Mouse (Mus musculus): ENCODE results near the gene Prrt4.

Gene Prrt4

GRCm38 (mm10) chr6:29193961-29194750, 14.8 kb upstream of the Prrt4 start:
- TF ChIP-seq POU5F1 (IDR thresholded peaks at IDR 0.05; ENCODE audit: borderline replicate concordance, low read length) (no peak), NANOG (IDR thresholded peaks at IDR 0.05; ENCODE audit: borderline replicate concordance, low read length) (no peak), CTCF (conservative IDR thresholded peaks at IDR 0.05; ENCODE audit: low read length) (no peak)
- Histone ChIP-seq H3K4me3 (replicated peaks; ENCODE audit: low read length) (peak overlapping the region; percentile 50), H3K36me3 (ENCODE audit: insufficient read depth, low read length) (no peaks in the 10 kb centered on the region), H3K27me3 (ENCODE audit: insufficient read depth, low read length) (peaks cover 36% of the 10 kb centered on the region), H3K9me3 (ENCODE audit: low read length) (no peaks in the 10 kb centered on the region), H3K4me1 (replicated peaks; ENCODE audit: low read depth, low read length) (peaks cover 30% of the 10 kb centered on the region)

- H3K27me3 ChIP-seq (ENCODE audit: insufficient read depth, low read length) = peaks cover 14% of the 10 kb centered on the region
- TF ChIP-seq NANOG (IDR thresholded peaks at IDR 0.05; ENCODE audit: borderline replicate concordance, low read length) = no peak
- no peak for TF ChIP-seq CTCF (conservative IDR thresholded peaks at IDR 0.05; ENCODE audit: low read length)
- no peak for TF ChIP-seq POU5F1 (IDR thresholded peaks at IDR 0.05; ENCODE audit: borderline replicate concordance, low read length)
- no peaks in the 10 kb centered on the region for H3K9me3 ChIP-seq (ENCODE audit: low read length)
- H3K4me1 ChIP-seq (replicated peaks; ENCODE audit: low read depth, low read length) = peaks cover 4% of the 10 kb centered on the region; the same call in 1 of the 2 replicates
- no peaks in the 10 kb centered on the region for H3K36me3 ChIP-seq (ENCODE audit: insufficient read depth, low read length)
- no peak overlapping the region for H3K4me3 ChIP-seq (replicated peaks; ENCODE audit: low read length)
Measured at GRCm38 (mm10) chr6:29187936-29188335, 8.6 kb upstream of the Prrt4 start.

GRCm38 (mm10) chr6:29179843-29180242, 459 bp upstream of the Prrt4 start:
- TF ChIP-seq POU5F1 (IDR thresholded peaks at IDR 0.05; ENCODE audit: borderline replicate concordance, low read length) (no peak), CTCF (conservative IDR thresholded peaks at IDR 0.05; ENCODE audit: low read length) (no peak), NANOG (IDR thresholded peaks at IDR 0.05; ENCODE audit: borderline replicate concordance, low read length) (no peak)
- peak overlapping the region; percentile 87 for H3K4me3 ChIP-seq (replicated peaks; ENCODE audit: low read length)
- peaks cover 30% of the 10 kb centered on the region for H3K4me1 ChIP-seq (replicated peaks; ENCODE audit: low read depth, low read length)
- no peaks in the 10 kb centered on the region for H3K36me3 ChIP-seq (ENCODE audit: insufficient read depth, low read length)
- peaks cover 78% of the 10 kb centered on the region for H3K27me3 ChIP-seq (ENCODE audit: insufficient read depth, low read length)
- H3K9me3 ChIP-seq (ENCODE audit: low read length) = no peaks in the 10 kb centered on the region

GRCm38 (mm10) chr6:29177901-29178879, 1.2 kb downstream of the Prrt4 start:
- TF ChIP-seq CTCF (conservative IDR thresholded peaks at IDR 0.05; ENCODE audit: low read length) = no peak
- no peak for TF ChIP-seq POU5F1 (IDR thresholded peaks at IDR 0.05; ENCODE audit: borderline replicate concordance, low read length)
- TF ChIP-seq NANOG (IDR thresholded peaks at IDR 0.05; ENCODE audit: borderline replicate concordance, low read length) = no peak
- Histone ChIP-seq H3K4me1 (replicated peaks; ENCODE audit: low read depth, low read length) (peaks cover 30% of the 10 kb centered on the region), H3K36me3 (ENCODE audit: insufficient read depth, low read length) (no peaks in the 10 kb centered on the region), H3K4me3 (replicated peaks; ENCODE audit: low read length) (peak overlapping the region; percentile 87), H3K27me3 (ENCODE audit: insufficient read depth, low read length) (peaks cover 93% of the 10 kb centered on the region), H3K9me3 (ENCODE audit: low read length) (no peaks in the 10 kb centered on the region)

GRCm38 (mm10) chr6:29175113-29175512, 4.3 kb downstream of the Prrt4 start:
- Histone ChIP-seq H3K27me3 (ENCODE audit: insufficient read depth, low read length) (peaks cover 98% of the 10 kb centered on the region), H3K36me3 (ENCODE audit: insufficient read depth, low read length) (no peaks in the 10 kb centered on the region), H3K4me1 (replicated peaks; ENCODE audit: low read depth, low read length) (peaks cover 33% of the 10 kb centered on the region), H3K9me3 (ENCODE audit: low read length) (no peaks in the 10 kb centered on the region), H3K4me3 (replicated peaks; ENCODE audit: low read length) (no peak overlapping the region)
- no peak for TF ChIP-seq CTCF (conservative IDR thresholded peaks at IDR 0.05; ENCODE audit: low read length)
- no peak for TF ChIP-seq NANOG (IDR thresholded peaks at IDR 0.05; ENCODE audit: borderline replicate concordance, low read length)
- no peak for TF ChIP-seq POU5F1 (IDR thresholded peaks at IDR 0.05; ENCODE audit: borderline replicate concordance, low read length)

- TF ChIP-seq NANOG (IDR thresholded peaks at IDR 0.05; ENCODE audit: borderline replicate concordance, low read length) = no peak
- H3K4me3 ChIP-seq (replicated peaks; ENCODE audit: low read length) = no peak overlapping the region
Measured at GRCm38 (mm10) chr6:29174368-29174767, 5.0 kb downstream of the Prrt4 start.

GRCm38 (mm10) chr6:29170952-29171388, 8.4 kb downstream of the Prrt4 start:
- Histone ChIP-seq H3K27me3 (ENCODE audit: insufficient read depth, low read length) (peaks cover 84% of the 10 kb centered on the region), H3K36me3 (ENCODE audit: insufficient read depth, low read length) (no peaks in the 10 kb centered on the region), H3K4me1 (replicated peaks; ENCODE audit: low read depth, low read length) (peaks cover 12% of the 10 kb centered on the region), H3K4me3 (replicated peaks; ENCODE audit: low read length) (peak overlapping the region; percentile 89), H3K9me3 (ENCODE audit: low read length) (no peaks in the 10 kb centered on the region)
- TF ChIP-seq CTCF (conservative IDR thresholded peaks at IDR 0.05; ENCODE audit: low read length) (peak; percentile 57), NANOG (IDR thresholded peaks at IDR 0.05; ENCODE audit: borderline replicate concordance, low read length) (no peak), POU5F1 (IDR thresholded peaks at IDR 0.05; ENCODE audit: borderline replicate concordance, low read length) (no peak)

More at GRCm38 (mm10) chr6:29174368-29174767, 5.0 kb downstream of the Prrt4 start:
- H3K27me3 ChIP-seq (ENCODE audit: insufficient read depth, low read length) = peaks cover 98% of the 10 kb centered on the region
- H3K36me3 ChIP-seq (ENCODE audit: insufficient read depth, low read length) = no peaks in the 10 kb centered on the region
- peaks cover 35% of the 10 kb centered on the region for H3K4me1 ChIP-seq (replicated peaks; ENCODE audit: low read depth, low read length)
- no peaks in the 10 kb centered on the region for H3K9me3 ChIP-seq (ENCODE audit: low read length)
